Mouse (Mus musculus) intestine, postnatal 0 days (tissue): ENCODE measurements around the gene Des. TPM values are rescaled to one million over a fixed set of nuclear protein-coding genes. Genes with fewer than 3 reads are reported as not detected.

Source experiments
- ATAC-seq: fragments of 200-750 bp; cut with Nextera tagmentation; 2 replicates; pipeline ENCODE4 v1.8.0; 2017; ENCODE audit warnings: mild to moderate bottlenecking, moderate TSS enrichment, moderate library complexity
- H3K27ac ChIP-seq: fragments of 300-500 bp; sonication (generic); 2 replicates; pipeline ENCODE4 v1.5.1; 2014; ENCODE audit warnings: mild to moderate bottlenecking, low read depth, low read length, moderate library complexity
- H3K27me3 ChIP-seq: fragments of 300-500 bp; sonication (generic); replicated peaks from 2 replicates; pipeline ENCODE4 v1.6.1; 2014; ENCODE audit warnings: low read length, mixed read lengths; ENCODE audit not compliant: control insufficient read depth, insufficient read depth
- H3K36me3 ChIP-seq: fragments of 300-500 bp; sonication (generic); 2 replicates; pipeline ENCODE4 v1.6.1; 2014; ENCODE audit warnings: mild to moderate bottlenecking, moderate library complexity; ENCODE audit not compliant: control insufficient read depth, insufficient read depth
- H3K4me1 ChIP-seq: fragments of 300-500 bp; sonication (generic); replicated peaks from 2 replicates; pipeline ENCODE4 v1.6.1; 2014; ENCODE audit warnings: antibody characterized with exemption, low read length, mixed read lengths; ENCODE audit not compliant: control insufficient read depth, insufficient read depth
- H3K4me2 ChIP-seq: fragments of 300-500 bp; sonication (generic); replicated peaks from 2 replicates; pipeline ENCODE4 v1.6.1; 2014; ENCODE audit warnings: low read depth, mild to moderate bottlenecking, moderate library complexity
- H3K4me3 ChIP-seq: fragments of 300-500 bp; sonication (generic); 2 replicates; pipeline ENCODE4 v1.5.1; 2014; ENCODE audit warnings: low read depth, low read length
- H3K9ac ChIP-seq: fragments of 300-500 bp; sonication (generic); 2 replicates; pipeline ENCODE4 v1.6.1; 2014; ENCODE audit warnings: mild to moderate bottlenecking, low read depth, low read length
- H3K9me3 ChIP-seq: fragments of 300-500 bp; sonication (generic); 2 replicates; pipeline ENCODE4 v1.6.1; 2016; ENCODE audit warnings: mixed run types; ENCODE audit not compliant: control insufficient read depth
- CTCF ChIP-seq: sonication (generic); IDR thresholded peaks from 2 replicates; pipeline ENCODE4 v1.5.1; 2016; ENCODE audit warnings: low read depth, mild to moderate bottlenecking, control low read depth, antibody characterized with exemption, moderate library complexity
- WGBS: fragments of 180-500 bp; shearing (Covaris S2); extraction: QIAGEN DNeasy Blood & Tissue Kit; methylation state at CpG from one replicate; pipeline ENCODE4 v1.1.7; 2014; 5-methylcytosine and 5-hydroxymethylcytosine counted together
- polyA plus RNA-seq: library from polyadenylated mRNA; unstranded; fragments of >200 nt; fragmentation: Nextera tagmentation; extraction: Ambion mirVana; gene quantifications from 2 replicates; pipeline ENCODE4 v1.2.1, GENCODE M21; 2015

The Des gene
- polyA plus RNA-seq, 1 experiment from 2014 or later: 233 TPM

DNA sequence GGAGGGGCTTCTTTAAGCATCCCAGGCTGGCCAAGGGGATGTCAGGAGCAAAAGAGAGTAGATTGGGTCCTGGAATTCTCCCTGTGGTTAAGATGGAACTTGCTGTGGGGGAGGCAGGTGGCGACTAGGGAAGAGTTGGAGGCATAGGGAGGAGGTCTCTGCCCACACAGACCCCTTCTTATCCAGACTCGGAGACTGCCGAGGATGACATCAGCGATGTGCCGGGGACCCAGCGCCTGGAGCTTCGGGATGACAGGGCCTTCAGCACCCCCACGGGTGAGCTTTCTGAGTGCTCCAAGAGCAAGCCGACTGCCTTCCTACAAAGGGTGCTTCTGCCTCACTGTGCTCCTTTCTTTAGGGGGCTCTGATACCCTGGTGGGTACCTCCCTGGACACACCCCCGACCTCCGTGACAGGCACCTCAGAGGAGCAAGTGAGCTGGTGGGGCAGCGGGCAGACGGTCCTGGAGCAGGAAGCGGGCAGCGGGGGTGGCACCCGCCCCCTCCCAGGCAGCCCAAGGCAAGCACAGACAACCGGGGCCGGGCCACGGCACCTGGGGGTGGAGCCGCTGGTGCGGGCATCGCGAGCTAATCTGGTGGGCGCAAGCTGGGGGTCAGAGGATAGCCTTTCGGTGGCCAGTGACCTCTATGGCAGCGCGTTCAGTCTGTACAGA is 24.5 kb downstream of the Des start:
- Histone ChIP-seq H3K36me3 (no peaks in the 10 kb centered on the region; the same call in 1 of the 2 replicates), H3K9me3 (no peaks in the 10 kb centered on the region), H3K4me2 (no peak overlapping the region), H3K27ac (no peak overlapping the region), H3K4me3 (no peak overlapping the region), H3K27me3 (peaks cover 21% of the 10 kb centered on the region), H3K4me1 (0 out of 2 replicates have a peak, but pooled peaks cover 3% of the 10 kb centered on the region), H3K9ac (no peak overlapping the region)
- no peak for ATAC-seq
- WGBS: 88% methylated on average over 25 of the region's 27 CpGs
- no peak for TF ChIP-seq CTCF

- no peak for TF ChIP-seq CTCF
- 73% methylated on average over 20 of the region's 20 CpGs for WGBS
- Histone ChIP-seq H3K4me1 (0 out of 2 replicates have a peak, but pooled peaks cover 3% of the 10 kb centered on the region), H3K27ac (no peak overlapping the region), H3K27me3 (peaks cover 25% of the 10 kb centered on the region), H3K36me3 (no peaks in the 10 kb centered on the region; the same call in 1 of the 2 replicates), H3K4me2 (no peak overlapping the region), H3K9ac (no peak overlapping the region), H3K4me3 (no peak overlapping the region), H3K9me3 (no peaks in the 10 kb centered on the region)
- no peak for ATAC-seq
These were observed 25.1 kb downstream of the Des start for GRCm38 (mm10) chr1:75385142-75385730.

- no peaks in the 10 kb centered on the region; the same call in 1 of the 2 replicates for H3K36me3 ChIP-seq
- H3K27me3 ChIP-seq: peaks cover 25% of the 10 kb centered on the region
- H3K4me3 ChIP-seq: no peak overlapping the region
- ATAC-seq: no peak; the same call in 1 of the 2 replicates
- H3K4me1 ChIP-seq: 0 out of 2 replicates have a peak, but pooled peaks cover 3% of the 10 kb centered on the region
- no peak overlapping the region for H3K4me2 ChIP-seq
- H3K9ac ChIP-seq: no peak overlapping the region
- no peak overlapping the region for H3K27ac ChIP-seq
- WGBS: 40% methylated on average over 4 of the region's 4 CpGs
- H3K9me3 ChIP-seq: no peaks in the 10 kb centered on the region
- TF ChIP-seq CTCF: no peak
These were observed 26.0 kb downstream of the Des start for GRCm38 (mm10) chr1:75386149-75386548.

DNA sequence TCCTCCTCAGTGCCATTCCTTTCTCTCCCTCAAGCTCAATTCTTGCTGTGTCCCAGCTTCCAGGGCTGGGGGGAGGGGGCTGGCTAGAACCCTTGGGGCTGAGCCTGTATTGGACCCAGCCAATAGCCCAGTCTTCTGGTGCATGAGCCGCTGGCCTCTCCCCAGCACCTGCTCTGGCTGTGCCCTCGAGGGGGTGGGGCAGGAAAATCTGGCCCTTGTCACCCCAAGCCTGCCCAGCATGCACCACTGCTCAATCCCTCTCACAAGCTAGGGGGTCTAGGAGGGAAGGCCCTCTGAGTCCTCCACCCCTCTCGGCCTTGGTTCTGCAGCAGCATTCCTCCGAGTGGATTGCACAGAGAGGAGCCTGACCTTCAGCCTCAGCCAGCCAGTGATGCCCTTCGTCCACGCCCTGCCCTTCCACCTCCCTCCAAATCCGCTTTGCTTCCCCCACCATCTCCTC is 27.4 kb downstream of the Des start:
- Histone ChIP-seq H3K9ac (no peak overlapping the region), H3K4me1 (0 out of 2 replicates have a peak, but pooled peaks cover 3% of the 10 kb centered on the region), H3K9me3 (no peaks in the 10 kb centered on the region), H3K27me3 (peaks cover 25% of the 10 kb centered on the region), H3K4me3 (no peak overlapping the region), H3K36me3 (peaks cover 3% of the 10 kb centered on the region; the same call in 1 of the 2 replicates), H3K27ac (no peak overlapping the region), H3K4me2 (peak overlapping the region; percentile 51)
- no peak for TF ChIP-seq CTCF
- ATAC-seq: no peak
- 34% methylated on average over 7 of the region's 7 CpGs for WGBS

- H3K36me3 ChIP-seq: peaks cover 3% of the 10 kb centered on the region; the same call in 1 of the 2 replicates
- H3K27me3 ChIP-seq: peaks cover 25% of the 10 kb centered on the region
- peak; percentile 28; the same call in 1 of the 2 replicates for TF ChIP-seq CTCF
- no peak overlapping the region for H3K9ac ChIP-seq
- H3K4me3 ChIP-seq: peak overlapping the region; percentile 22; the same call in 1 of the 2 replicates
- ATAC-seq: peak; percentile 40; the same call in 1 of the 2 replicates
- H3K4me2 ChIP-seq: peak overlapping the region; percentile 51
- 23% methylated on average over 91 of the region's 94 CpGs for WGBS
- no peaks in the 10 kb centered on the region for H3K9me3 ChIP-seq
- H3K27ac ChIP-seq: no peak overlapping the region; the same call in 1 of the 2 replicates
- H3K4me1 ChIP-seq: 0 out of 2 replicates have a peak, but pooled peaks cover 3% of the 10 kb centered on the region
These were observed 28.1 kb downstream of the Des start for GRCm38 (mm10) chr1:75387929-75388897.
